Mouse (Mus musculus): ENCODE results near the gene St3gal3.

GRCm38 (mm10) chr4:118042671-118043320, 91.9 kb downstream of the St3gal3 start:
- TF ChIP-seq USF1 (IDR thresholded peaks at IDR 0.05; ENCODE audit: low read depth, low read length), result no peak
- no peak for TF ChIP-seq CTCF (IDR thresholded peaks at IDR 0.05 in 2 of 3, conservative IDR thresholded peaks at IDR 0.05 in 1 of 3; ENCODE audit: control insufficient read depth in 1 of 3, insufficient read depth in 1 of 3, low read depth in 2 of 3, low read length in 3 of 3, poor library complexity in 1 of 3, severe bottlenecking in 1 of 3)
- TF ChIP-seq MAZ (IDR thresholded peaks at IDR 0.05; ENCODE audit: low read depth, low read length), result no peak
- no peak for TF ChIP-seq POLR2AphosphoS5 (IDR thresholded peaks at IDR 0.05; ENCODE audit: borderline replicate concordance, low read depth, low read length)
- TF ChIP-seq GATA1 (IDR thresholded peaks at IDR 0.05; ENCODE audit: low read depth, low read length), result no peak
- TF ChIP-seq ZMIZ1 (IDR thresholded peaks at IDR 0.05; ENCODE audit: low read depth, low read length), result no peak
- TF ChIP-seq EP300 (IDR thresholded peaks at IDR 0.05; ENCODE audit: low read depth in 1 of 2, low read length in 2 of 2), result no peak
- TF ChIP-seq HCFC1 (IDR thresholded peaks at IDR 0.05; ENCODE audit: low read depth, low read length), result no peak
- no peak for TF ChIP-seq MAFK (IDR thresholded peaks at IDR 0.05; ENCODE audit: borderline replicate concordance, low read depth, low read length)
- no peak for TF ChIP-seq POLR2AphosphoS2 (IDR thresholded peaks at IDR 0.05; ENCODE audit: low read length)
- no peak for TF ChIP-seq UBTF (IDR thresholded peaks at IDR 0.05; ENCODE audit: borderline replicate concordance, insufficient read depth, low read depth, low read length)
